Mouse (Mus musculus) neural tube, embryonic 14.5 days (tissue): ENCODE measurements around the gene Rab30. TPM values are rescaled to one million over a fixed set of nuclear protein-coding genes. Genes with fewer than 3 reads are reported as not detected.
A peak's percentile ranks its signal among the peaks of the same experiment; 100 is the strongest.

Experiments
- ATAC-seq: fragments of 200-750 bp; cut with Nextera tagmentation; 2 replicates; pipeline ENCODE4 v1.8.0; 2017; ENCODE audit warnings: low read depth, mild to moderate bottlenecking, moderate TSS enrichment, moderate library complexity
- H3K27ac ChIP-seq: fragments of 300-500 bp; sonication (generic); 2 replicates; pipeline ENCODE4 v1.5.1; 2014; ENCODE audit warnings: low read depth, mild to moderate bottlenecking, control low read depth, low read length, moderate library complexity, mixed read lengths
- H3K27me3 ChIP-seq: fragments of 300-500 bp; sonication (generic); 2 replicates; pipeline ENCODE4 v1.6.1; 2014; ENCODE audit warnings: low read length; ENCODE audit not compliant: control insufficient read depth, insufficient read depth
- H3K36me3 ChIP-seq: fragments of 300-500 bp; sonication (generic); 2 replicates; pipeline ENCODE4 v1.6.1; 2014; ENCODE audit warnings: low read length, mixed read lengths; ENCODE audit not compliant: control insufficient read depth, insufficient read depth
- H3K4me1 ChIP-seq: fragments of 300-500 bp; sonication (generic); 2 replicates; pipeline ENCODE4 v1.6.1; 2014; ENCODE audit warnings: low read length; ENCODE audit not compliant: control insufficient read depth, insufficient read depth
- H3K4me2 ChIP-seq: fragments of 300-500 bp; sonication (generic); 2 replicates; pipeline ENCODE4 v1.6.1; 2014; ENCODE audit warnings: mild to moderate bottlenecking, low read depth, low read length, control low read depth
- H3K4me3 ChIP-seq: fragments of 300-500 bp; sonication (generic); 2 replicates; pipeline ENCODE4 v1.5.1; 2014; ENCODE audit warnings: low read depth, low read length, control low read depth, mixed read lengths
- H3K9ac ChIP-seq: fragments of 300-500 bp; sonication (generic); replicated peaks from 2 replicates; pipeline ENCODE4 v1.6.1; 2014; ENCODE audit warnings: low read depth, mild to moderate bottlenecking, control low read depth, low read length, mixed read lengths
- H3K9me3 ChIP-seq: fragments of 300-500 bp; sonication (generic); 2 replicates; pipeline ENCODE4 v1.6.1; 2016; ENCODE audit warnings: low read length; ENCODE audit not compliant: control insufficient read depth
- WGBS: fragments of 180-500 bp; shearing (Covaris S2); extraction: QIAGEN DNeasy Blood & Tissue Kit; methylation state at CpG from one replicate; pipeline ENCODE4 v1.1.7; 2014; 5-methylcytosine and 5-hydroxymethylcytosine counted together
- polyA plus RNA-seq: library from polyadenylated mRNA; unstranded; fragments of >200 nt; fragmentation: Nextera tagmentation; extraction: Ambion mirVana; gene quantifications from 2 replicates; pipeline ENCODE4 v1.2.1, GENCODE M21; 2014

Rab30 gene
- polyA plus RNA-seq, 1 experiment from 2014 or later, result 34.7 TPM

GRCm38 (mm10) chr7:92740411-92741115 is 840 bp upstream of the Rab30 start:
- Histone ChIP-seq H3K4me3 (peak overlapping the region; percentile 79), H3K27me3 (no peaks in the 10 kb centered on the region), H3K9ac (peak overlapping the region; percentile 96), H3K27ac (peak overlapping the region; percentile 90), H3K4me2 (peak overlapping the region; percentile 54), H3K9me3 (no peaks in the 10 kb centered on the region), H3K36me3 (0 out of 2 replicates have a peak, but pooled peaks cover 9% of the 10 kb centered on the region), H3K4me1 (peaks cover 28% of the 10 kb centered on the region)
- WGBS, result 3% methylated on average over 23 of the region's 23 CpGs
- ATAC-seq, result no peak

- Histone ChIP-seq H3K4me2 (peak overlapping the region; percentile 81), H3K27me3 (no peaks in the 10 kb centered on the region), H3K27ac (peak overlapping the region; percentile 90), H3K9ac (peak overlapping the region; percentile 96), H3K4me1 (peaks cover 28% of the 10 kb centered on the region), H3K4me3 (peak overlapping the region; percentile 79), H3K9me3 (no peaks in the 10 kb centered on the region), H3K36me3 (0 out of 2 replicates have a peak, but pooled peaks cover 9% of the 10 kb centered on the region)
- ATAC-seq, result peak; percentile 28
- WGBS, result under 1% methylated on average over 9 of the region's 9 CpGs
Observed at GRCm38 (mm10) chr7:92741861-92742249, 452 bp downstream of the Rab30 start.

GRCm38 (mm10) chr7:92742341-92742741 is 938 bp downstream of the Rab30 start:
- H3K36me3 ChIP-seq, result 0 out of 2 replicates have a peak, but pooled peaks cover 9% of the 10 kb centered on the region
- no peak for ATAC-seq
- H3K27ac ChIP-seq, result no peak overlapping the region
- H3K9ac ChIP-seq, result peak overlapping the region; percentile 96
- peaks cover 28% of the 10 kb centered on the region for H3K4me1 ChIP-seq
- peak overlapping the region; percentile 81 for H3K4me2 ChIP-seq
- no peaks in the 10 kb centered on the region for H3K27me3 ChIP-seq
- under 1% methylated on average over 16 of the region's 16 CpGs for WGBS
- H3K4me3 ChIP-seq, result peak overlapping the region; percentile 79
- no peaks in the 10 kb centered on the region for H3K9me3 ChIP-seq

- Histone ChIP-seq H3K27me3 (no peaks in the 10 kb centered on the region), H3K4me1 (peaks cover 28% of the 10 kb centered on the region), H3K27ac (no peak overlapping the region), H3K36me3 (0 out of 2 replicates have a peak, but pooled peaks cover 8% of the 10 kb centered on the region), H3K9ac (peak overlapping the region; percentile 96), H3K4me3 (peak overlapping the region; percentile 79), H3K9me3 (no peaks in the 10 kb centered on the region), H3K4me2 (peak overlapping the region; percentile 81)
- 0% methylated on average over 6 of the region's 6 CpGs for WGBS
- ATAC-seq, result no peak
Observed at GRCm38 (mm10) chr7:92742774-92743173, 1.4 kb downstream of the Rab30 start.

GRCm38 (mm10) chr7:92743325-92743724 is 1.9 kb downstream of the Rab30 start:
- Histone ChIP-seq H3K27ac (no peak overlapping the region), H3K9me3 (no peaks in the 10 kb centered on the region), H3K27me3 (no peaks in the 10 kb centered on the region), H3K9ac (peak overlapping the region; percentile 96), H3K4me2 (peak overlapping the region; percentile 81), H3K36me3 (0 out of 2 replicates have a peak, but pooled peaks cover 3% of the 10 kb centered on the region), H3K4me1 (peaks cover 23% of the 10 kb centered on the region), H3K4me3 (peak overlapping the region; percentile 79)
- no peak for ATAC-seq
- under 1% methylated on average over 6 of the region's 6 CpGs for WGBS

GRCm38 (mm10) chr7:92750395-92750794 is 9.0 kb downstream of the Rab30 start:
- no peaks in the 10 kb centered on the region for H3K9me3 ChIP-seq
- H3K36me3 ChIP-seq, result no peaks in the 10 kb centered on the region
- H3K4me3 ChIP-seq, result no peak overlapping the region
- no peak overlapping the region for H3K4me2 ChIP-seq
- no peaks in the 10 kb centered on the region for H3K27me3 ChIP-seq
- H3K4me1 ChIP-seq, result no peaks in the 10 kb centered on the region
- 80% methylated on average over 2 of the region's 2 CpGs for WGBS
- no peak overlapping the region for H3K27ac ChIP-seq
- H3K9ac ChIP-seq, result no peak overlapping the region
- no peak for ATAC-seq

GRCm38 (mm10) chr7:92758067-92758466 is 16.7 kb downstream of the Rab30 start:
- WGBS, result 84% methylated on average over 5 of the region's 5 CpGs
- no peak overlapping the region for H3K9ac ChIP-seq
- no peak for ATAC-seq

GRCm38 (mm10) chr7:92760651-92761050 is 19.2 kb downstream of the Rab30 start:
- no peak for ATAC-seq
- Histone ChIP-seq H3K9ac (no peak overlapping the region), H3K27me3 (no peaks in the 10 kb centered on the region), H3K4me1 (no peaks in the 10 kb centered on the region), H3K4me3 (no peak overlapping the region), H3K27ac (no peak overlapping the region), H3K4me2 (no peak overlapping the region), H3K9me3 (no peaks in the 10 kb centered on the region), H3K36me3 (no peaks in the 10 kb centered on the region)
- 90% methylated on average over 6 of the region's 6 CpGs for WGBS

More at GRCm38 (mm10) chr7:92758067-92758466, 16.7 kb downstream of the Rab30 start:
- Histone ChIP-seq H3K9me3 (no peaks in the 10 kb centered on the region), H3K27me3 (no peaks in the 10 kb centered on the region), H3K4me3 (no peak overlapping the region), H3K36me3 (no peaks in the 10 kb centered on the region), H3K27ac (no peak overlapping the region), H3K4me2 (no peak overlapping the region), H3K4me1 (no peaks in the 10 kb centered on the region)

GRCm38 (mm10) chr7:92761161-92761560 is 19.8 kb downstream of the Rab30 start:
- no peak overlapping the region for H3K9ac ChIP-seq
- H3K27ac ChIP-seq, result no peak overlapping the region
- no peak overlapping the region for H3K4me3 ChIP-seq
- H3K9me3 ChIP-seq, result no peaks in the 10 kb centered on the region
- H3K36me3 ChIP-seq, result no peaks in the 10 kb centered on the region
- H3K4me1 ChIP-seq, result peaks cover under 1% of the 10 kb centered on the region; the same call in 1 of the 2 replicates
- 88% methylated on average over 9 of the region's 9 CpGs for WGBS
- H3K4me2 ChIP-seq, result no peak overlapping the region
- H3K27me3 ChIP-seq, result no peaks in the 10 kb centered on the region
- ATAC-seq, result no peak
